Comparison of ENCODE assay signal across 23 mouse cellular contexts in the genomic region with DNA sequence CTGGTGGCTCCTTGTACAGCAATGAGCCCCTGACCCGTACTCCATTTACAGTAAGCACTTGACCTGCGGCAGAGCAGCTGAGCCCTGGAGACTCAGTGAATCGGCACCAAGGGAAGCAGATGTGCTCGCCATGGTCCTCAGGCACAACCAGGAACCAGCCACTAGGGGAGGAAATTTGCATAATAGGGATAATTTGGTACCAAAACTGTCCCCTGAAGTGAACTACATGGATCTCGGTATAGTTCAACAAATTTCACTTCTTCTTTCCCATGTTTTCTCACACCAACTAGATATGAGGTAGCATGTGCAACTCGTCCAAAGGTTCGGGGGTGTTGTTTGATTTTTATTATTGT. TPM values are rescaled to one million over a fixed set of nuclear protein-coding genes. Genes with fewer than 3 reads are reported as not detected.
DNase-seq lines count a peak whose midpoint lies in the region; ATAC-seq lines count a peak whose summit lies in the region.
"Had no signal": no experiment of that assay in that cellular context is flagged by ENCODE, and none has a peak within 500 bp of the region (broad histone marks: within the 10 kb centered on the region; RNA-seq: fewer than 3 reads in every experiment).

No protein-coding gene starts in this region.

- no peaks in the 10 kb centered on the region for H3K27me3 ChIP-seq in liver, embryonic 16.5 days (ENCODE audit: control insufficient read depth, insufficient read depth, low read depth, low read length)
- H3K27me3 ChIP-seq: forebrain, embryonic 15.5 days; midbrain, embryonic 13.5 days; neural tube, embryonic 13.5 days; stomach, embryonic 15.5 days had no signal

- no peak for DNase-seq in liver
- DNase-seq in B cell, adult 2 months: peak; percentile 65 to 74
- no peak for DNase-seq in heart, postnatal 14 days
- no peak for DNase-seq in kidney, adult 9 months
- DNase-seq in embryo, embryonic 11 days: no peak
- DNase-seq: adrenal gland, postnatal 10 days; cerebellum, adult 8-10 months; kidney, postnatal 10 days; right cerebral cortex, adult 18-20 months; thymus, postnatal 36 days had no signal

- peaks cover 3% of the 10 kb centered on the region; the same call in 1 of the 2 replicates for H3K36me3 ChIP-seq in liver, embryonic 16.5 days (ENCODE audit: control insufficient read depth, insufficient read depth)
- H3K36me3 ChIP-seq: embryonic facial prominence, embryonic 10.5 days; forebrain, embryonic 15.5 days; heart, embryonic 10.5 days; hindbrain, embryonic 10.5 days; midbrain, embryonic 13.5 days; neural tube, embryonic 13.5 days; stomach, embryonic 15.5 days had no signal

- no peaks in the 10 kb centered on the region for H3K9me3 ChIP-seq in liver, embryonic 16.5 days (replicated peaks; ENCODE audit: control insufficient read depth, low read length)
- H3K9me3 ChIP-seq: embryonic facial prominence, embryonic 10.5 days; forebrain, embryonic 15.5 days; heart, embryonic 10.5 days; hindbrain, embryonic 10.5 days; midbrain, embryonic 13.5 days; neural tube, embryonic 13.5 days; stomach, embryonic 15.5 days had no signal

- intact Hi-C loops in heart, postnatal 14 days (cut with DNase I): no loop called here

- WGBS in liver, embryonic 16.5 days (ENCODE audit: insufficient replicate concordance): 57% methylated on average over 7 of the region's 7 CpGs

- no peaks in the 10 kb centered on the region for H3K4me1 ChIP-seq in liver, embryonic 16.5 days (ENCODE audit: control insufficient read depth, low read depth, low read length)
- H3K4me1 ChIP-seq: embryonic facial prominence, embryonic 10.5 days; forebrain, embryonic 15.5 days; heart, embryonic 10.5 days; hindbrain, embryonic 10.5 days; midbrain, embryonic 13.5 days; neural tube, embryonic 13.5 days; stomach, embryonic 15.5 days had no signal

- ATAC-seq in liver, embryonic 16.5 days (ENCODE audit: low read depth): peak; percentile 16; the same call in 1 of the 2 replicates
- peak; percentile 50 for ATAC-seq in granulocyte monocyte progenitor cell, adult 5-6 weeks (replicated peaks; ENCODE audit: poor library complexity, severe bottlenecking)
- ATAC-seq in neutrophil, adult 5-6 weeks (ENCODE audit: extremely low read depth, insufficient number of reproducible peaks, low FRiP score, poor library complexity, severe bottlenecking): peak; percentile 69
- ATAC-seq: forebrain, embryonic 15.5 days; hindbrain, embryonic 16.5 days; intestine, postnatal 0 days; midbrain, embryonic 13.5 days had no signal

- no peak overlapping the region for H3K27ac ChIP-seq in liver, embryonic 16.5 days (ENCODE audit: low read length)
- H3K27ac ChIP-seq: embryonic facial prominence, embryonic 10.5 days; forebrain, embryonic 15.5 days; heart, embryonic 10.5 days; hindbrain, embryonic 10.5 days; liver, embryonic 14.5 days; midbrain, embryonic 13.5 days; neural tube, embryonic 13.5 days; stomach, embryonic 15.5 days had no signal

- H3K4me2 ChIP-seq in liver, embryonic 16.5 days (ENCODE audit: low read depth, low read length): no peak overlapping the region
- H3K4me2 ChIP-seq: forebrain, embryonic 15.5 days; midbrain, embryonic 13.5 days; neural tube, embryonic 13.5 days; stomach, embryonic 15.5 days had no signal

- H3K4me3 ChIP-seq in liver, embryonic 16.5 days (ENCODE audit: low read depth, low read length): no peak overlapping the region
- H3K4me3 ChIP-seq: embryonic facial prominence, embryonic 10.5 days; forebrain, embryonic 15.5 days; heart, embryonic 10.5 days; hindbrain, embryonic 10.5 days; midbrain, embryonic 13.5 days; neural tube, embryonic 13.5 days; stomach, embryonic 15.5 days had no signal

- H3K9ac ChIP-seq in liver, embryonic 16.5 days (ENCODE audit: low read depth, low read length): no peak overlapping the region
- H3K9ac ChIP-seq: forebrain, embryonic 15.5 days; liver, embryonic 14.5 days; midbrain, embryonic 13.5 days; neural tube, embryonic 13.5 days; stomach, embryonic 15.5 days had no signal

RNA-seq across cellular contexts. Expression of a gene that starts 32.0 kb away (rescaled TPM):
- 76.2 and 90.8 TPM in 2 replicates for polyA plus RNA-seq in liver, embryonic 16.5 days (2015; fragmentation: Nextera tagmentation; extraction: Ambion mirVana)
- total RNA-seq in granulocyte monocyte progenitor cell, adult 5-6 weeks (2014; fragmentation: Nextera tagmentation): 43.8 and 51.2 TPM in 2 replicates
- 93.0 and 100 TPM in 2 replicates for total RNA-seq in granulocyte monocyte progenitor cell, adult 5-6 weeks (2017)
- total RNA-seq in neutrophil, adult 5-6 weeks (2017): 1.5 and 2.6 TPM in 2 replicates
- 1 to 10 TPM; 1.0 to 2.3 TPM for total RNA-seq in heart, postnatal 14 days (2021)

Comparison
In these comparisons a context has a peak if more than half of its experiments do, and no peak if none do; other contexts are left out.
1. ATAC-seq: peak in every context shown above with its lines; median percentile 69 in neutrophil, adult 5-6 weeks; 50 in granulocyte monocyte progenitor cell, adult 5-6 weeks; 16 in liver, embryonic 16.5 days.
2. DNase-seq: peak in B cell, adult 2 months (2 of 2); none in liver (single experiment), heart, postnatal 14 days (0 of 2), kidney, adult 9 months (single experiment) and embryo, embryonic 11 days (single experiment).
3. RNA of a gene that starts 32.0 kb away (total RNA-seq): 43.8 to 100 TPM in granulocyte monocyte progenitor cell, adult 5-6 weeks; 1.5 to 2.6 TPM in neutrophil, adult 5-6 weeks and 1.0 to 2.3 TPM in heart, postnatal 14 days; every median in the first group is over 10 times any median in the second.